Mouse (Mus musculus) spleen, postnatal 10 days (tissue): ENCODE data around the gene Casc3.
"Not testable (repeated sequence)": the region's sequence is repeated elsewhere in the genome, so short reads cannot be mapped to it uniquely, and the experiment has no call there.

Source experiments
- DNase-seq, 2 experiments: peaks; one replicate each; pipeline ENCODE4 v3.0.0; 2021 to 2022; ENCODE audit warnings: low spot score in 2 of 2

Casc3 gene

GRCm38 (mm10) chr11:98789219-98789807 is 15.4 kb upstream of the Casc3 start:
- no peak for DNase-seq

GRCm38 (mm10) chr11:98789824-98790223 is 14.9 kb upstream of the Casc3 start:
- DNase-seq = no peak

GRCm38 (mm10) chr11:98790631-98791205 is 14.0 kb upstream of the Casc3 start:
- no peak for DNase-seq

GRCm38 (mm10) chr11:98791448-98791847 is 13.3 kb upstream of the Casc3 start:
- DNase-seq = no peak

GRCm38 (mm10) chr11:98792081-98792480 is 12.6 kb upstream of the Casc3 start:
- no peak for DNase-seq

GRCm38 (mm10) chr11:98794469-98795014 is 10.2 kb upstream of the Casc3 start:
- DNase-seq = peak; percentile 76 to 80

- DNase-seq = peak; percentile 86 to 90
Observed at GRCm38 (mm10) chr11:98795015-98795713, 9.5 kb upstream of the Casc3 start, which contains the start of gene Msl1. Gene Msl1 (plus strand): TSS chr11:98795516.

- peak; percentile 75 to 78 for DNase-seq
Observed at GRCm38 (mm10) chr11:98795714-98796514, 8.8 kb upstream of the Casc3 start.

GRCm38 (mm10) chr11:98796515-98797216 is 8.0 kb upstream of the Casc3 start:
- peak; percentile 62 to 77 for DNase-seq

GRCm38 (mm10) chr11:98797306-98797705 is 7.4 kb upstream of the Casc3 start:
- DNase-seq = no peak

GRCm38 (mm10) chr11:98797909-98798308 is 6.8 kb upstream of the Casc3 start:
- no peak for DNase-seq

GRCm38 (mm10) chr11:98808417-98808816 is 3.7 kb downstream of the Casc3 start:
- no peak for DNase-seq

GRCm38 (mm10) chr11:98809457-98810290 is 5.0 kb downstream of the Casc3 start:
- peak; percentile 95 to 99 for DNase-seq

GRCm38 (mm10) chr11:98810686-98811085 is 6.0 kb downstream of the Casc3 start:
- no peak for DNase-seq

GRCm38 (mm10) chr11:98816706-98817239 is 12.1 kb downstream of the Casc3 start:
- no peak for DNase-seq

GRCm38 (mm10) chr11:98820968-98821367 is 16.3 kb downstream of the Casc3 start:
- DNase-seq = no peak

- DNase-seq = not testable (repeated sequence)
Observed at GRCm38 (mm10) chr11:98826071-98826470, 21.4 kb downstream of the Casc3 start.

GRCm38 (mm10) chr11:98827877-98828276 is 23.2 kb downstream of the Casc3 start:
- no peak for DNase-seq

GRCm38 (mm10) chr11:98829091-98829775 is 24.5 kb downstream of the Casc3 start:
- peak in 1 of 2 experiments; percentile 69 for DNase-seq
